Mouse (Mus musculus) heart, adult 2 months (tissue): Measurements from ENCODE around the gene Eddm3b. TPM values are rescaled to one million over a fixed set of nuclear protein-coding genes. Genes with fewer than 3 reads are reported as not detected.

Experiments
- DNase-seq, 2 experiments: peaks; one replicate each; pipeline ENCODE4 v3.0.0; 2021
- H3K27ac ChIP-seq: fragments of 200-600 bp; 2 replicates; pipeline ENCODE4 v1.8.1; 2022
- H3K27me3 ChIP-seq: fragments of 200-500 bp; 2 replicates; pipeline ENCODE4 v1.6.1; 2012; ENCODE audit warnings: mild to moderate bottlenecking, low read length, inconsistent platforms, mixed read lengths; ENCODE audit not compliant: control insufficient read depth, insufficient read depth
- H3K36me3 ChIP-seq: fragments of 200-500 bp; 2 replicates; pipeline ENCODE4 v1.6.1; 2012; ENCODE audit warnings: low read length, inconsistent platforms; ENCODE audit not compliant: control insufficient read depth, insufficient read depth
- H3K4me1 ChIP-seq: fragments of 200-500 bp; 2 replicates; pipeline ENCODE4 v1.6.1; 2011; ENCODE audit warnings: low read length; ENCODE audit not compliant: control insufficient read depth, insufficient read depth
- H3K4me3 ChIP-seq: fragments of 200-600 bp; 2 replicates; pipeline ENCODE4 v1.8.1; 2022
- H3K79me2 ChIP-seq: fragments of 200-500 bp; replicated peaks from 2 replicates; pipeline ENCODE4 v1.6.1; 2012; ENCODE audit warnings: mild to moderate bottlenecking, inconsistent platforms, low read length, moderate library complexity, mixed read lengths; ENCODE audit not compliant: control insufficient read depth, insufficient read depth
- H3K9ac ChIP-seq: fragments of 200-500 bp; 2 replicates; pipeline ENCODE4 v1.6.1; 2012; ENCODE audit warnings: low read depth, mild to moderate bottlenecking, control low read depth, inconsistent platforms, low read length, mixed read lengths
- CTCF ChIP-seq: fragments of 200-600 bp; IDR thresholded peaks from 2 replicates; pipeline ENCODE4 v1.8.1; 2022; ENCODE audit warnings: antibody characterized with exemption, mild to moderate bottlenecking, moderate library complexity
- EP300 ChIP-seq: fragments of 200-500 bp; IDR thresholded peaks from 2 replicates; pipeline ENCODE4 v1.6.1; 2011; ENCODE audit warnings: low read depth, low read length, control low read depth; ENCODE audit not compliant: insufficient read depth
- POLR2A ChIP-seq: fragments of 200-500 bp; IDR thresholded peaks from 2 replicates; pipeline ENCODE4 v1.6.1; 2011; ENCODE audit warnings: mild to moderate bottlenecking, low read depth, low read length, control low read depth; ENCODE audit not compliant: insufficient read depth
- WGBS: fragments of 180-500 bp; shearing (Covaris S2); methylation state at CpG from one replicate; pipeline ENCODE4 v1.1.7; 2018; 5-methylcytosine and 5-hydroxymethylcytosine counted together
- intact Hi-C: fragments of 180-260 bp; cut with DNase I; formaldehyde crosslinking; loops from one replicate; pipeline ENCODE4 v1.15.1; 2025
- polyA plus RNA-seq: library from polyadenylated mRNA; depleted of rRNA; stranded (reverse); fragments of >200 nt; gene quantifications from 2 replicates; pipeline ENCODE4 v1.2.3, GENCODE M21; 2012
- total RNA-seq, 2 experiments: library from RNA; stranded (reverse); gene quantifications; 2 replicates each; pipeline ENCODE4 v1.2.3; 2021

Gene Eddm3b
- total and polyA plus RNA-seq, 3 experiments = not detected

- DNase-seq = no peak
- no peak overlapping the region for H3K4me3 ChIP-seq
- H3K36me3 ChIP-seq = no peaks in the 10 kb centered on the region; the same call in 1 of the 2 replicates
- TF ChIP-seq EP300 (no peak), CTCF (no peak), POLR2A (no peak)
- H3K9ac ChIP-seq = no peak overlapping the region
- no peaks in the 10 kb centered on the region for H3K79me2 ChIP-seq
- no peaks in the 10 kb centered on the region for H3K27me3 ChIP-seq
- no peak overlapping the region for H3K27ac ChIP-seq
- 58% methylated on average over 3 of the region's 3 CpGs for WGBS
- intact Hi-C loops = no loop called here
- peaks cover 1% of the 10 kb centered on the region; the same call in 1 of the 2 replicates for H3K4me1 ChIP-seq
Measured at GRCm38 (mm10) chr14:51148006-51148405, 33.8 kb downstream of the Eddm3b start.

GRCm38 (mm10) chr14:51149164-51149563 is 34.9 kb downstream of the Eddm3b start:
- Histone ChIP-seq H3K4me3 (no peak overlapping the region), H3K79me2 (no peaks in the 10 kb centered on the region), H3K4me1 (peaks cover 1% of the 10 kb centered on the region; the same call in 1 of the 2 replicates), H3K27ac (no peak overlapping the region), H3K9ac (no peak overlapping the region), H3K36me3 (no peaks in the 10 kb centered on the region; the same call in 1 of the 2 replicates), H3K27me3 (no peaks in the 10 kb centered on the region)
- WGBS = 74% methylated on average over 5 of the region's 5 CpGs
- TF ChIP-seq POLR2A (no peak), EP300 (no peak), CTCF (no peak)
- DNase-seq = no peak
- intact Hi-C loops = no loop called here

GRCm38 (mm10) chr14:51150206-51150831 is 36.1 kb downstream of the Eddm3b start:
- intact Hi-C loops = no loop called here
- no peak overlapping the region for H3K4me3 ChIP-seq
- no peak for TF ChIP-seq EP300
- TF ChIP-seq CTCF = no peak
- TF ChIP-seq POLR2A = no peak
- H3K79me2 ChIP-seq = no peaks in the 10 kb centered on the region
- DNase-seq = no peak
- H3K27me3 ChIP-seq = no peaks in the 10 kb centered on the region
- H3K9ac ChIP-seq = no peak overlapping the region
- 81% methylated on average over 3 of the region's 3 CpGs for whole genome bisulfite sequencing
- peaks cover 1% of the 10 kb centered on the region; the same call in 1 of the 2 replicates for H3K4me1 ChIP-seq
- H3K36me3 ChIP-seq = no peaks in the 10 kb centered on the region; the same call in 1 of the 2 replicates
- no peak overlapping the region for H3K27ac ChIP-seq

- WGBS = 55% methylated on average over 5 of the region's 5 CpGs
- H3K4me1 ChIP-seq = no peaks in the 10 kb centered on the region
- DNase-seq = no peak
Measured at GRCm38 (mm10) chr14:51152249-51152870, 38.1 kb downstream of the Eddm3b start.

GRCm38 (mm10) chr14:51156056-51156735 is 42.0 kb downstream of the Eddm3b start:
- H3K4me1 ChIP-seq = no peaks in the 10 kb centered on the region
- intact Hi-C loops = no loop called here
- no peaks in the 10 kb centered on the region for H3K27me3 ChIP-seq
- no peaks in the 10 kb centered on the region for H3K36me3 ChIP-seq
- H3K79me2 ChIP-seq = no peaks in the 10 kb centered on the region
- DNase-seq = no peak
- no peak overlapping the region for H3K4me3 ChIP-seq
- H3K9ac ChIP-seq = no peak overlapping the region
- TF ChIP-seq EP300 (no peak), POLR2A (no peak), CTCF (no peak)
- WGBS = 88% methylated on average over 5 of the region's 5 CpGs
- no peak overlapping the region for H3K27ac ChIP-seq

More at GRCm38 (mm10) chr14:51152249-51152870, 38.1 kb downstream of the Eddm3b start:
- H3K27ac ChIP-seq = no peak overlapping the region
- no peaks in the 10 kb centered on the region for H3K79me2 ChIP-seq
- no peaks in the 10 kb centered on the region for H3K36me3 ChIP-seq
- no peak for TF ChIP-seq EP300
- TF ChIP-seq POLR2A = no peak
- no peak for TF ChIP-seq CTCF
- H3K9ac ChIP-seq = no peak overlapping the region
- no peak overlapping the region for H3K4me3 ChIP-seq
- no peaks in the 10 kb centered on the region for H3K27me3 ChIP-seq
- intact Hi-C loops = no loop called here

GRCm38 (mm10) chr14:51156736-51157068 is 42.5 kb downstream of the Eddm3b start:
- Histone ChIP-seq H3K27ac (no peak overlapping the region), H3K4me3 (no peak overlapping the region), H3K79me2 (no peaks in the 10 kb centered on the region), H3K9ac (no peak overlapping the region), H3K4me1 (no peaks in the 10 kb centered on the region), H3K36me3 (no peaks in the 10 kb centered on the region), H3K27me3 (no peaks in the 10 kb centered on the region)
- 80% methylated on average over 4 of the region's 4 CpGs for WGBS
- TF ChIP-seq POLR2A (no peak), EP300 (no peak), CTCF (no peak)
- DNase-seq = no peak
- intact Hi-C loops = no loop called here
